Mouse (Mus musculus): ENCODE results near the gene Tab2. TPM values are rescaled to one million over a fixed set of nuclear protein-coding genes. Genes with fewer than 3 reads are reported as not detected.

The Tab2 gene
- polyA plus RNA-seq, 1 experiment from 2014 or later: 14.1 TPM

Other genes with a start within 250 kb of the Tab2 start
- gene Katna1, start 230.2 kb downstream of the Tab2 start, polyA plus RNA-seq (2016; fragmentation: Nextera tagmentation; extraction: Ambion mirVana): 66.9 and 68.4 TPM in 2 replicates
- gene Ginm1, start 163.4 kb downstream of the Tab2 start, polyA plus RNA-seq (2016; fragmentation: Nextera tagmentation; extraction: Ambion mirVana): 54.0 and 54.6 TPM in 2 replicates
- gene Ppil4, start 163.3 kb downstream of the Tab2 start, polyA plus RNA-seq (2016; fragmentation: Nextera tagmentation; extraction: Ambion mirVana): 41.5 and 43.8 TPM in 2 replicates
- gene Zc3h12d, start 123.8 kb downstream of the Tab2 start, polyA plus RNA-seq (2016; fragmentation: Nextera tagmentation; extraction: Ambion mirVana): 0.02 TPM in 1 of 2 replicates, not detected in the other